16 mouse cellular contexts compared by ENCODE assay signal in the genomic region with DNA sequence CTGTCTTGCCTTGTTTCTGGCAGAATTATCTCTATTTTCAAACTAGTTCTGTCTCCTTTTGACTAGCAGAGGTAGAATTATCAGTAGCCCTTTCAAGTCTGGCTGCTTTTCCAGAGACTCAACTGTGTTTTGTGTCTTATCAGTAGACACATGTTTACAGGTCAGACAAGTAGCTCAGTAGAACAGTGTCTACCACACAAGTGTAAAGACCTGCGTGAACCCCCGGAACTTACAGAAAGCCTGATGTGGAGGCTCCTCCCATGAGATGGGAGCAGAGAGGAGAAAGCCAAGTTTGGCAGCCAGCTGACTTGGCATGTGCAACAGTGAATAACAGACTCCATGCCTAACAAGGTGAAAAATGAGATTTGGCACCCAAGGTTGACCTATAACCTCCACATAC. TPM values are rescaled to one million over a fixed set of nuclear protein-coding genes. Genes with fewer than 3 reads are reported as not detected.
DNase-seq lines count a peak whose midpoint lies in the region; ATAC-seq and TF ChIP-seq lines count a peak whose summit lies in the region.
"Had no signal": no experiment of that assay in that cellular context is flagged by ENCODE, and none has a peak within 500 bp of the region (broad histone marks: within the 10 kb centered on the region; RNA-seq: fewer than 3 reads in every experiment).

No protein-coding gene starts in this region.

- H3K36me3 ChIP-seq in heart, embryonic 11.5 days (ENCODE audit: control insufficient read depth, insufficient read depth, low read length): peaks cover 11% of the 10 kb centered on the region; the same call in 1 of the 2 replicates
- H3K36me3 ChIP-seq in heart, adult 2 months (ENCODE audit: control insufficient read depth, insufficient read depth, low read length): peaks cover 5% of the 10 kb centered on the region
- peaks cover 87% of the 10 kb centered on the region for H3K36me3 ChIP-seq in G1E (replicated peaks)
- H3K36me3 ChIP-seq in liver, embryonic 14.5 days (replicated peaks; ENCODE audit: control insufficient read depth, insufficient read depth, low read depth): peaks cover 17% of the 10 kb centered on the region
- peaks cover 38% of the 10 kb centered on the region for H3K36me3 ChIP-seq in limb, embryonic 10.5 days

- no peaks in the 10 kb centered on the region for H3K79me2 ChIP-seq in heart, adult 2 months (replicated peaks; ENCODE audit: control insufficient read depth, insufficient read depth, low read length)

- H3K27me3 ChIP-seq in heart, embryonic 11.5 days (ENCODE audit: control insufficient read depth, insufficient read depth, low read length): no peaks in the 10 kb centered on the region
- H3K27me3 ChIP-seq in heart, adult 2 months (ENCODE audit: control insufficient read depth, insufficient read depth, low read length): no peaks in the 10 kb centered on the region
- H3K27me3 ChIP-seq in G1E (ENCODE audit: insufficient read depth, low read length): no peaks in the 10 kb centered on the region
- H3K27me3 ChIP-seq in liver, embryonic 14.5 days (ENCODE audit: control insufficient read depth, insufficient read depth, low read length): no peaks in the 10 kb centered on the region
- no peaks in the 10 kb centered on the region for H3K27me3 ChIP-seq in limb, embryonic 10.5 days (ENCODE audit: low read depth, poor library complexity, severe bottlenecking)
- H3K27me3 ChIP-seq: hindbrain, embryonic 13.5 days had no signal

- no peak for TF ChIP-seq CTCF in heart, adult 2 months (IDR thresholded peaks at IDR 0.05)
- TF ChIP-seq CTCF in G1E (IDR thresholded peaks at IDR 0.05; ENCODE audit: low read depth, low read length): no peak
- TF ChIP-seq CTCF in liver, embryonic 14.5 days (IDR thresholded peaks at IDR 0.05; ENCODE audit: low read depth): no peak

- H3K27ac ChIP-seq in heart, embryonic 11.5 days (ENCODE audit: low read depth, low read length): peak overlapping the region; percentile 1; the same call in 1 of the 2 replicates
- no peak overlapping the region for H3K27ac ChIP-seq in heart, adult 2 months
- peak overlapping the region; percentile 66 for H3K27ac ChIP-seq in liver, embryonic 14.5 days
- H3K27ac ChIP-seq in limb, embryonic 10.5 days: no peak overlapping the region
- H3K27ac ChIP-seq: hindbrain, embryonic 13.5 days had no signal

- TF ChIP-seq EP300 in heart, adult 2 months (IDR thresholded peaks at IDR 0.05; ENCODE audit: insufficient read depth, low read depth, low read length): no peak
- peak; percentile 77 for TF ChIP-seq EP300 in liver, embryonic 14.5 days (IDR thresholded peaks at IDR 0.05; ENCODE audit: low read depth)

- no peak for TF ChIP-seq POLR2A in heart, adult 2 months (IDR thresholded peaks at IDR 0.05; ENCODE audit: insufficient read depth, low read depth, low read length)

- ATAC-seq in heart, embryonic 11.5 days (replicated peaks; ENCODE audit: insufficient number of reproducible peaks, low FRiP score, low TSS enrichment): 0 out of 2 replicates have a peak, but pooled peaks have one; percentile 31
- ATAC-seq in G1E (ENCODE audit: extremely low read depth, insufficient number of reproducible peaks, low FRiP score, poor library complexity, severe bottlenecking): peak; percentile 34; the same call in 1 of the 2 replicates
- ATAC-seq in common myeloid progenitor, adult 5-6 weeks (replicated peaks; ENCODE audit: low read depth, poor library complexity, severe bottlenecking): peak; percentile 64; the same call in 1 of the 2 replicates
- ATAC-seq in liver, embryonic 14.5 days (ENCODE audit: insufficient read depth): peak; percentile 88

- WGBS in heart, embryonic 11.5 days (ENCODE audit: insufficient replicate concordance): 44% methylated on average over 2 of the region's 2 CpGs
- WGBS in heart, adult 2 months: 44% methylated on average over 2 of the region's 2 CpGs
- 10% methylated on average over 2 of the region's 2 CpGs for WGBS in liver, embryonic 14.5 days (ENCODE audit: insufficient replicate concordance)
- 94% methylated on average over 2 of the region's 2 CpGs for WGBS in limb, embryonic 10.5 days

- H3K9ac ChIP-seq in heart, embryonic 11.5 days (ENCODE audit: low read depth, low read length): no peak overlapping the region
- H3K9ac ChIP-seq in heart, adult 2 months (ENCODE audit: low read depth, low read length): no peak overlapping the region
- no peak overlapping the region for H3K9ac ChIP-seq in liver, embryonic 14.5 days (replicated peaks)
- H3K9ac ChIP-seq: hindbrain, embryonic 13.5 days; lung, embryonic 14.5 days had no signal

- H3K4me1 ChIP-seq in heart, embryonic 11.5 days (ENCODE audit: control insufficient read depth, insufficient read depth, low read length): peaks cover 10% of the 10 kb centered on the region; the same call in 1 of the 2 replicates
- H3K4me1 ChIP-seq in heart, adult 2 months (ENCODE audit: control insufficient read depth, insufficient read depth, low read length): peaks cover 3% of the 10 kb centered on the region; the same call in 1 of the 2 replicates
- peaks cover 15% of the 10 kb centered on the region; the same call in 1 of the 2 replicates for H3K4me1 ChIP-seq in G1E (ENCODE audit: insufficient read depth, low read depth, low read length)
- peaks cover 8 to 17% of the 10 kb centered on the region in 2 experiments; a peak in 3 of 4 replicates for H3K4me1 ChIP-seq in liver, embryonic 14.5 days (replicated peaks; ENCODE audit: control insufficient read depth in 2 of 2, insufficient read depth in 2 of 2, low read length in 1 of 2)
- H3K4me1 ChIP-seq in limb, embryonic 10.5 days: no peaks in the 10 kb centered on the region
- H3K4me1 ChIP-seq: hindbrain, embryonic 13.5 days had no signal

- no peak overlapping the region for H3K4me3 ChIP-seq in heart, embryonic 11.5 days (ENCODE audit: low read depth, low read length)
- no peak overlapping the region for H3K4me3 ChIP-seq in heart, adult 2 months
- H3K4me3 ChIP-seq in G1E (ENCODE audit: low read depth, low read length): no peak overlapping the region
- no peak overlapping the region for H3K4me3 ChIP-seq in liver, embryonic 14.5 days (ENCODE audit: insufficient read depth in 1 of 2, low read depth in 2 of 2, low read length in 2 of 2)
- H3K4me3 ChIP-seq in limb, embryonic 10.5 days: no peak overlapping the region
- H3K4me3 ChIP-seq: erythroblast, embryonic 14.5 days; hindbrain, embryonic 13.5 days had no signal

- H3K9me3 ChIP-seq in heart, embryonic 11.5 days (replicated peaks; ENCODE audit: control insufficient read depth, low read length): no peaks in the 10 kb centered on the region
- H3K9me3 ChIP-seq in G1E (replicated peaks): peaks cover under 1% of the 10 kb centered on the region
- no peaks in the 10 kb centered on the region for H3K9me3 ChIP-seq in liver, embryonic 14.5 days (ENCODE audit: control insufficient read depth, low read length)
- H3K9me3 ChIP-seq in limb, embryonic 10.5 days (replicated peaks): no peaks in the 10 kb centered on the region
- H3K9me3 ChIP-seq: hindbrain, embryonic 13.5 days had no signal

- no peak overlapping the region for H3K4me2 ChIP-seq in heart, embryonic 11.5 days
- H3K4me2 ChIP-seq in liver, embryonic 14.5 days (ENCODE audit: low read depth): 0 out of 2 replicates have a peak overlapping the region, but pooled peaks have one; percentile 18
- H3K4me2 ChIP-seq: hindbrain, embryonic 13.5 days; lung, embryonic 14.5 days had no signal

- intact Hi-C loops in heart, adult 2 months (cut with DNase I): no loop called here

- DNase-seq in heart, adult 2 months: no peak
- DNase-seq in G1E (ENCODE audit: low spot score): no peak
- peak; percentile 35 to 50 (median 46) for DNase-seq in liver, embryonic 14.5 days (ENCODE audit: low read depth in 3 of 3, low spot score in 3 of 3)
- DNase-seq in limb, embryonic 10.5 days (ENCODE audit: low spot score): no peak
- no peak for DNase-seq in kidney, postnatal 25 days
- DNase-seq in layer of hippocampus, adult 9-11 months: no peak
- DNase-seq: cerebellum, adult 8-10 months; embryo, embryonic 11 days; gastrocnemius, postnatal 10 days; lung, embryonic 14.5 days had no signal

RNA-seq across cellular contexts. Expression of a gene that starts 13.6 kb away (rescaled TPM):
- polyA plus RNA-seq in heart, embryonic 11.5 days (2014; fragmentation: Nextera tagmentation; extraction: Ambion mirVana): 0.14 and 0.31 TPM in 2 replicates
- total RNA-seq in heart, adult 2 months (2021): under 1 TPM; 0.21 to 0.43 TPM
- polyA plus RNA-seq in heart, adult 2 months (2012; rRNA removed): 0.23 and 0.33 TPM in 2 replicates
- total RNA-seq in G1E (2014; fragmentation: Nextera tagmentation) (not detected in 2 replicates), G1E (2017) (0.05 and 0.06 TPM in 2 replicates)
- 0.01 TPM in 1 of 2 replicates, not detected in the other for polyA plus RNA-seq in G1E (2012)
- not detected in 2 replicates for total RNA-seq in common myeloid progenitor, adult 5-6 weeks (2017)
- polyA plus RNA-seq in liver, embryonic 14.5 days (2012; rRNA removed): 0.01 TPM in 2 replicates
- 0.08 TPM in 1 of 2 replicates, not detected in the other for polyA plus RNA-seq in liver, embryonic 14.5 days (2014; fragmentation: Nextera tagmentation; extraction: Ambion mirVana)
- 0.06 and 0.11 TPM in 2 replicates for polyA plus RNA-seq in limb, embryonic 10.5 days (2016; fragmentation: Nextera tagmentation; extraction: Ambion mirVana)
- total RNA-seq: monocyte, adult 5-6 weeks had no signal
- polyA plus RNA-seq: erythroblast, embryonic 14.5 days had no signal

RNA-seq across cellular contexts. Expression of a gene that starts 39.4 kb away (rescaled TPM):
- 0.80 and 1.1 TPM in 2 replicates for polyA plus RNA-seq in heart, embryonic 11.5 days (2014; fragmentation: Nextera tagmentation; extraction: Ambion mirVana)
- total RNA-seq in heart, adult 2 months (2021): under 1 TPM; 0.52 to 0.84 TPM
- polyA plus RNA-seq in heart, adult 2 months (2012; rRNA removed): 5.9 and 6.7 TPM in 2 replicates
- total RNA-seq in G1E (2014; fragmentation: Nextera tagmentation): not detected in 2 replicates
- not detected in 2 replicates for total RNA-seq in G1E (2017)
- polyA plus RNA-seq in G1E (2012): not detected in 2 replicates
- not detected in 2 replicates for total RNA-seq in common myeloid progenitor, adult 5-6 weeks (2017)
- polyA plus RNA-seq in liver, embryonic 14.5 days (2012; rRNA removed): 0.09 and 0.13 TPM in 2 replicates
- polyA plus RNA-seq in liver, embryonic 14.5 days (2014; fragmentation: Nextera tagmentation; extraction: Ambion mirVana): not detected in 2 replicates
- polyA plus RNA-seq in limb, embryonic 10.5 days (2016; fragmentation: Nextera tagmentation; extraction: Ambion mirVana): 0.35 and 0.40 TPM in 2 replicates
- total RNA-seq: monocyte, adult 5-6 weeks; neutrophil, adult 5-6 weeks had no signal

Comparison
In these comparisons a context has a peak if more than half of its experiments do, and no peak if none do; other contexts are left out.
1. H3K27ac ChIP-seq: peak in heart, embryonic 11.5 days (single experiment) and liver, embryonic 14.5 days (single experiment); none in heart, adult 2 months (single experiment) and limb, embryonic 10.5 days (single experiment).
2. ATAC-seq: peak in every context shown above with its lines; median percentile 88 in liver, embryonic 14.5 days; 64 in common myeloid progenitor, adult 5-6 weeks; 34 in G1E; 31 in heart, embryonic 11.5 days.
3. DNase-seq: peak in liver, embryonic 14.5 days (3 of 3); none in heart, adult 2 months (0 of 2), G1E (single experiment), limb, embryonic 10.5 days (single experiment), kidney, postnatal 25 days (0 of 2) and layer of hippocampus, adult 9-11 months (single experiment).